Mouse (Mus musculus): ENCODE measurements around the gene Paxx. TPM values are rescaled to one million over a fixed set of nuclear protein-coding genes. Genes with fewer than 3 reads are reported as not detected.

Paxx gene
- polyA plus RNA-seq, 1 experiment from 2014 or later = 34.2 TPM

DNA sequence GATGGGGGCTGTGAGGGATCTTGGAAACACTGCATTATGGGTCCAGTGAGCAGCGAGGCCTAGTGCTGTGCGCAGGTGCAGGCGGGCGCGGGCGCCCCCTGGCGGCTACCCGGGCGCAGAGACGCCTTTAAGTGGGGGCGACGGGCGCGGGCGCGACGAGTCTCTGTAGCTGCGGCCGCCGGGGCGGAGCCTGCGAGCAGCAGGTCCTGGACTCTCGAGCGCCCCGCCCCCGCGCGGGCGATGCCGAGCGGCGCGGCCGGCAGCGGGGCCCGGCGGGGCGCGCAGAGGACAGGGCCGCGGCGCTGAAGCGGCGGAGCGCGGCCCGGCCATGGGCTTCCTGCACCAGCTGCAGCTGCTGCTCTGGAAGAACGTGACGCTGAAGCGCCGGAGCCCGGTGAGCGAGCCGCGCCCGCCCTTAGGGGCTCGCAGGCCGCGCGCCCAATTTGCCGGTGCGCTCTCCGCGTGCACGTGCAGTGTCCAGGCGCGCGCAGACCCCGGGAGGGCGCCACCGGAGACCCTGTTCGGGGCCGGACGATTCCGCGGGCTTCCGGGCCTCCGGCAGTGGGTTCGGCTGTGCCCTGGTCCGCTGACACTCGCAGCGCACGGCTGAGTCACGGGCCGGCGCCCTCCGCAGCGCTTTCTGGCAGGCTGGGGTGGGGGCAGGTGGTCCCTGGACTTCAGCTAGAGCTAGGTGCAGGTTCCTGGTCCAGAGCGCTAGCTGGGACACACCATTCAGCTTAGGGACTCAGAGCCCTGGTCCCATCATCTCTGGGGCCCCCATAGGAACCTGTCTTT is 32.3 kb downstream of the Paxx start, which contains the start of gene Abca2:
TSS of gene Abca2 (plus strand) at position 262 of the 795 bp plus-strand sequence.
- H3K27ac ChIP-seq (ENCODE audit: low read length) = no peak within 1 kb of the TSS
- peak within 1 kb of the TSS; percentile 60 for H3K9ac ChIP-seq (replicated peaks; ENCODE audit: low read depth, low read length)
- under 1% methylated on average over 80 of the region's 89 CpGs for WGBS

GRCm38 (mm10) chr2:25427256-25427655 is 33.6 kb downstream of the Paxx start:
- Histone ChIP-seq H3K36me3 (ENCODE audit: control insufficient read depth, insufficient read depth, low read length) (no peaks in the 10 kb centered on the region), H3K9me3 (ENCODE audit: control insufficient read depth, low read depth, low read length) (no peaks in the 10 kb centered on the region), H3K4me3 (ENCODE audit: low read depth, low read length) (no peak overlapping the region), H3K27ac (ENCODE audit: low read length) (no peak overlapping the region), H3K9ac (replicated peaks; ENCODE audit: low read depth, low read length) (no peak overlapping the region), H3K4me2 (replicated peaks; ENCODE audit: low read depth, low read length) (no peak overlapping the region), H3K27me3 (ENCODE audit: control insufficient read depth, insufficient read depth, low read length) (peaks cover 5% of the 10 kb centered on the region; the same call in 1 of the 2 replicates), H3K4me1 (ENCODE audit: control insufficient read depth, insufficient read depth, low read length) (no peaks in the 10 kb centered on the region)
- no peak for ATAC-seq (ENCODE audit: insufficient number of reproducible peaks, insufficient read depth, low FRiP score, low read depth)
- 89% methylated on average over 5 of the region's 5 CpGs for WGBS

More for the DNA sequence above, 32.3 kb downstream of the Paxx start, which contains the start of gene Abca2:
- Histone ChIP-seq H3K27me3 (ENCODE audit: control insufficient read depth, insufficient read depth, low read length) (peaks cover 5% of the 10 kb centered on the region; the same call in 1 of the 2 replicates), H3K4me3 (ENCODE audit: low read depth, low read length) (peak within 1 kb of the TSS; percentile 68), H3K36me3 (ENCODE audit: control insufficient read depth, insufficient read depth, low read length) (no peaks in the 10 kb centered on the region), H3K4me1 (ENCODE audit: control insufficient read depth, insufficient read depth, low read length) (no peaks in the 10 kb centered on the region), H3K9me3 (ENCODE audit: control insufficient read depth, low read depth, low read length) (no peaks in the 10 kb centered on the region), H3K4me2 (replicated peaks; ENCODE audit: low read depth, low read length) (peak within 1 kb of the TSS; percentile 94)
- peak; percentile 89 for ATAC-seq (ENCODE audit: insufficient number of reproducible peaks, insufficient read depth, low FRiP score, low read depth)

DNA sequence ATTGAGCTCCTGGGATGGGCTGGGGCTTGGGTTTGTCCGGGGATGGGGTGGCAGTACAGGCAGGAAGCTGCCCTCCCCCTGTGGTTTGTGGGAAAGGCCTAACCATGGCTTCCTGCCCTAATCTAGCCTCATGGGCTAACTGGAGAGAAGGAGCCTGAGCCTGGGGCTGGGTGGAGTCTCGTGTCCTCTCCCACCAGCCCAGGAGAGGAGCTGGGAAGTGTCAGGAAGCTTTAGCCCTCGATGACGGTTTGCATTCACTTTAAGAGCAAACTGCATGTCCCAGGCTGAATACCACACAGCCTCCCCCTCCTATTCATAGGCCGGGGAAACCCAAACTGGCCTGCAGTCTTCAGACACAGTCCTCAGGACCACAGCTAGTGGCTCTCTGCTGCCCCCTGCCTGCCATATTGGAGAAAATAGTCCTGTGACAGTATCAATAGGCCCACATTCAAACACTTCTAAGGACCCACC is 34.1 kb downstream of the Paxx start:
- no peak overlapping the region for H3K9ac ChIP-seq (replicated peaks; ENCODE audit: low read depth, low read length)
- H3K4me1 ChIP-seq (ENCODE audit: control insufficient read depth, insufficient read depth, low read length) = no peaks in the 10 kb centered on the region
- H3K9me3 ChIP-seq (ENCODE audit: control insufficient read depth, low read depth, low read length) = no peaks in the 10 kb centered on the region
- no peak overlapping the region for H3K4me2 ChIP-seq (replicated peaks; ENCODE audit: low read depth, low read length)
- no peak overlapping the region for H3K4me3 ChIP-seq (ENCODE audit: low read depth, low read length)
- no peaks in the 10 kb centered on the region for H3K36me3 ChIP-seq (ENCODE audit: control insufficient read depth, insufficient read depth, low read length)
- ATAC-seq (ENCODE audit: insufficient number of reproducible peaks, insufficient read depth, low FRiP score, low read depth) = no peak
- WGBS = 28% methylated on average over 5 of the region's 5 CpGs
- H3K27ac ChIP-seq (ENCODE audit: low read length) = no peak overlapping the region
- H3K27me3 ChIP-seq (ENCODE audit: control insufficient read depth, insufficient read depth, low read length) = peaks cover 5% of the 10 kb centered on the region; the same call in 1 of the 2 replicates

DNA sequence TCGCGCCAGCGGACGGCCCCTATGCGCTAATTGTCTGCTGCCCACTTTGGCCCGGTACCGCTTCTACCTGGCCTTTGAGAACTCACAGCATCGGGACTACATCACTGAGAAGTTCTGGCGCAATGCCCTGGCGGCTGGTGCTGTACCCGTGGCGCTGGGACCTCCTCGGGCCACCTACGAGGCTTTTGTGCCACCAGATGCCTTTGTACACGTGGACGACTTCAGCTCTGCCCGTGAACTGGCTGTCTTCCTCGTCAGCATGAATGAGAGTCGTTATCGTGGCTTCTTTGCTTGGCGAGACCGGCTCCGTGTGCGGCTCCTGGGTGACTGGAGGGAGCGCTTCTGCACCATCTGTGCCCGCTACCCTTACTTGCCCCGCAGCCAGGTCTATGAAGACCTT is 35.4 kb downstream of the Paxx start:
- Histone ChIP-seq H3K9ac (replicated peaks; ENCODE audit: low read depth, low read length) (no peak overlapping the region), H3K4me2 (replicated peaks; ENCODE audit: low read depth, low read length) (no peak overlapping the region), H3K4me1 (ENCODE audit: control insufficient read depth, insufficient read depth, low read length) (no peaks in the 10 kb centered on the region), H3K36me3 (ENCODE audit: control insufficient read depth, insufficient read depth, low read length) (no peaks in the 10 kb centered on the region), H3K9me3 (ENCODE audit: control insufficient read depth, low read depth, low read length) (no peaks in the 10 kb centered on the region), H3K4me3 (ENCODE audit: low read depth, low read length) (no peak overlapping the region), H3K27me3 (ENCODE audit: control insufficient read depth, insufficient read depth, low read length) (peaks cover 5% of the 10 kb centered on the region; the same call in 1 of the 2 replicates), H3K27ac (ENCODE audit: low read length) (no peak overlapping the region)
- WGBS = 48% methylated on average over 27 of the region's 27 CpGs
- no peak for ATAC-seq (ENCODE audit: insufficient number of reproducible peaks, insufficient read depth, low FRiP score, low read depth)

DNA sequence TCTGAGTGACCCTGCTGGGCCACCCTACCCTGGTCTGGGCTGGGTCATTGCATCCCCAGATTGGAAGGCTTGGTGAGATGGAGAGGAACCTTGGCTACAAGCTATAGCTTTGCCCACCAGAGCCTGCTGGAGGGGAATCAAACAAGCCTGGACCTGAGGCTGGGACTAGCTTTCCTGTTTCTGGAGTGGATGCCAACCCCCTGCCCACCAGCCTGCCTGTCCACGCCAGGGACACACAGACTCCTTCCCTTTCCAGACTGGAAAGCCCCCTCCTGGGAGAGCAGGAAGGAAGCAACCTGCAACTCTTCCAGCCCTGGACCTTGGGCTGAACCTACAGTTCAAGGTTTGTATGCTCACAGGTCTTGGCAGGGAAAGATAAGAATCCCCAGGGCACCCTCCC is 37.3 kb downstream of the Paxx start:
- no peak overlapping the region for H3K9ac ChIP-seq (replicated peaks; ENCODE audit: low read depth, low read length)
- H3K36me3 ChIP-seq (ENCODE audit: control insufficient read depth, insufficient read depth, low read length) = no peaks in the 10 kb centered on the region
- no peaks in the 10 kb centered on the region for H3K4me1 ChIP-seq (ENCODE audit: control insufficient read depth, insufficient read depth, low read length)
- no peak overlapping the region for H3K4me2 ChIP-seq (replicated peaks; ENCODE audit: low read depth, low read length)
- no peak for ATAC-seq (ENCODE audit: insufficient number of reproducible peaks, insufficient read depth, low FRiP score, low read depth)
- 64% methylated on average over 1 of the region's 1 CpGs for WGBS
- no peaks in the 10 kb centered on the region for H3K9me3 ChIP-seq (ENCODE audit: control insufficient read depth, low read depth, low read length)
- no peak overlapping the region for H3K4me3 ChIP-seq (ENCODE audit: low read depth, low read length)
- H3K27me3 ChIP-seq (ENCODE audit: control insufficient read depth, insufficient read depth, low read length) = peaks cover 5% of the 10 kb centered on the region; the same call in 1 of the 2 replicates
- H3K27ac ChIP-seq (ENCODE audit: low read length) = no peak overlapping the region

DNA sequence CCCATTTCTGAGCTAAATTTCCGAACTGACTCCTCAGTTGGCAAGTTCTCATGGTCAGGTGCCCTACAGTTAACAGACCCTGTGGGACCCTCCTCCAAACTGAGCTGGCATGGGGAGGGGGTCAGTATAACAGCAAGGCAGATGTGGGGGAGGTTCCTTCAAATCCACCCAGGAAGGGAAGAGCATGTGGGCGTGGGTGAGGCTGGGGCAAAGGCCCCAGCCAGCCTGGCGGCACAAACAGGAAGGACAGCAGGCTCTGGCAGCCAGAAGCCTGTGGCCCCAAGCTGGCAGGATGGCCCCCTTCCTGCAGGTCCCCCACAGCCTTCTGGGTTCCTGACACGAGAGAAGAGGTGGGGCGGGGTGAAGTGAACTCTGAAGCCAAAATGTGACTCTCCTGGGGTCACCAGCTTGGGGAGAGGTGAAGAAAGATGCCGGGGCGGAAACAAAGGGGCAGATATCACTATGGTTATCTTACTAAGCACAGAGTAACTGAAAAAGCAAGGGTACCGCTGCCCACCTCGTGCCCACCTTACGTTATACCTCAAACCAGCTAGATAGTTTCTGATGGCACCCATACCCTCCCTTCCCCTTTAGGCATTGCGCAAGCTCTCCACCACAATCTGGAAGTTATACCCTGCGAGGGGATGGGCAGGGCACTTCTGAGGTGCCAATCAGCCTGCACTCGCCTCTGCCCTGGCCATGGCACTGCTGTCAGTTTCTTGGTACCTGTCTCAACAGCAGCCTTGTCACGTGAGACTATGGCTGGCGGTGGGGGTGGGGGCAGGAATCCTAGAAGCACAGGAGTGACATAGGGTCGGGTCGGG is 38.1 kb downstream of the Paxx start, which contains the start of gene Fut7:
TSS of gene Fut7 (plus strand) at position 681 of the 824 bp plus-strand sequence.
- Histone ChIP-seq H3K27ac (ENCODE audit: low read length) (no peak within 1 kb of the TSS), H3K27me3 (ENCODE audit: control insufficient read depth, insufficient read depth, low read length) (peaks cover 5% of the 10 kb centered on the region; the same call in 1 of the 2 replicates), H3K36me3 (ENCODE audit: control insufficient read depth, insufficient read depth, low read length) (no peaks in the 10 kb centered on the region), H3K4me1 (ENCODE audit: control insufficient read depth, insufficient read depth, low read length) (no peaks in the 10 kb centered on the region), H3K9ac (replicated peaks; ENCODE audit: low read depth, low read length) (no peak within 1 kb of the TSS), H3K9me3 (ENCODE audit: control insufficient read depth, low read depth, low read length) (no peaks in the 10 kb centered on the region), H3K4me3 (ENCODE audit: low read depth, low read length) (no peak within 1 kb of the TSS), H3K4me2 (replicated peaks; ENCODE audit: low read depth, low read length) (no peak within 1 kb of the TSS)
- WGBS = 64% methylated on average over 17 of the region's 17 CpGs
- ATAC-seq (ENCODE audit: insufficient number of reproducible peaks, insufficient read depth, low FRiP score, low read depth) = no peak

DNA sequence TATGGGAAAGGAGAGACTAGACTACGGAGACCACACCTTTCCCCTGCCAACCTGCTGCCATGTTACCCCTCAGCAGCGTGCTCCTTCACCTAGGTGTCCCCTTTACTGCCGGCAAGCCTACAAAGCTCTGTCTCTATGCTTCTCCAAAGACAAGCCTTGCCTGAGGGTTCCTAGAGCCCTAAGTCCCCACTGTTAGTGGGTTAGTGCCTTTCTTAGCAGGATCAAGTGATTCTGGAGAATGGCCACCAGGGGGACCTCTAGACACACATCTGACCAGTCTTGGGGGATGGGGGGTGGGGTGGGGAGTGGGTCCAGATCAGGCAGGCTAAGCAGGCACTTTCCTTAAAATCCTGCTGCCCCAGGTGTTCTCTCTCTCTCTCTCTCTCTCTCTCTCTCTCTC is 39.0 kb downstream of the Paxx start:
- Histone ChIP-seq H3K4me3 (ENCODE audit: low read depth, low read length) (no peak overlapping the region), H3K27me3 (ENCODE audit: control insufficient read depth, insufficient read depth, low read length) (peaks cover 5% of the 10 kb centered on the region; the same call in 1 of the 2 replicates), H3K4me2 (replicated peaks; ENCODE audit: low read depth, low read length) (no peak overlapping the region), H3K4me1 (ENCODE audit: control insufficient read depth, insufficient read depth, low read length) (no peaks in the 10 kb centered on the region), H3K9me3 (ENCODE audit: control insufficient read depth, low read depth, low read length) (no peaks in the 10 kb centered on the region), H3K27ac (ENCODE audit: low read length) (no peak overlapping the region), H3K36me3 (ENCODE audit: control insufficient read depth, insufficient read depth, low read length) (no peaks in the 10 kb centered on the region), H3K9ac (replicated peaks; ENCODE audit: low read depth, low read length) (no peak overlapping the region)
- WGBS = 22% methylated on average over 3 of the region's 3 CpGs
- ATAC-seq (ENCODE audit: insufficient number of reproducible peaks, insufficient read depth, low FRiP score, low read depth) = no peak

DNA sequence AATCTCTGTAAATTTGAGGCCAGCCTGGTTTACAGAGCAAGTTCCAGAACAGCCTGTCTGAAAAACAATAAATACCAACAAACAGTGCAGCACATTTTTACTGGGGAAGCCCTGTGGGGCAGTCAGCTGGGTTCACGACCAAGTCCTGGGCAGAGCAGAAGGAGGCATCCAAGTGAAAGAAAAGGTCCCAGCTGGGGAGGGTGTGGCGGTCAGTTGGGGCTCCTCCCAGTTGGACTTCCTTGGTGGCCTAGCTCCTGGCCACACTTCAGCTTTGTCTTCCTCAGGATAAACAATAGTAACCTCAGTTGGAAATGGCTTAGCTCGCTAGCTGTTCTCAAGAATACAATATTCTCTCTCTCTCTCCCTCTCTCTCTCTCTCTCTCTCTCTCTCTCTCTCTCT is 43.5 kb downstream of the Paxx start:
- no peaks in the 10 kb centered on the region for H3K36me3 ChIP-seq (ENCODE audit: control insufficient read depth, insufficient read depth, low read length)
- H3K4me1 ChIP-seq (ENCODE audit: control insufficient read depth, insufficient read depth, low read length) = no peaks in the 10 kb centered on the region
- no peak overlapping the region for H3K9ac ChIP-seq (replicated peaks; ENCODE audit: low read depth, low read length)
- ATAC-seq (ENCODE audit: insufficient number of reproducible peaks, insufficient read depth, low FRiP score, low read depth) = no peak
- no peak overlapping the region for H3K4me3 ChIP-seq (ENCODE audit: low read depth, low read length)
- no peaks in the 10 kb centered on the region for H3K9me3 ChIP-seq (ENCODE audit: control insufficient read depth, low read depth, low read length)
- WGBS = 15% methylated on average over 3 of the region's 3 CpGs
- H3K27me3 ChIP-seq (ENCODE audit: control insufficient read depth, insufficient read depth, low read length) = no peaks in the 10 kb centered on the region
- no peak overlapping the region for H3K27ac ChIP-seq (ENCODE audit: low read length)
- H3K4me2 ChIP-seq (replicated peaks; ENCODE audit: low read depth, low read length) = no peak overlapping the region

Measured in stomach, embryonic 14.5 days (tissue).